Mouse (Mus musculus) embryonic facial prominence, embryonic 11.5 days (tissue): Measurements from ENCODE around the gene Flcn. TPM values are rescaled to one million over a fixed set of nuclear protein-coding genes. Genes with fewer than 3 reads are reported as not detected.

ENCODE experiments used
- ATAC-seq: fragments of 200-750 bp; cut with Nextera tagmentation; replicated peaks from 2 replicates; pipeline ENCODE4 v1.8.0; 2017; ENCODE audit warnings: low read depth; ENCODE audit not compliant: insufficient number of reproducible peaks, low FRiP score, low TSS enrichment
- DNase-seq: peaks from one replicate; pipeline ENCODE4 v3.0.0-alpha.2; 2015; ENCODE audit warnings: low spot score
- H3K27ac ChIP-seq: fragments of 300-500 bp; sonication (generic); replicated peaks from 2 replicates; pipeline ENCODE4 v1.5.1; 2014; ENCODE audit warnings: mild to moderate bottlenecking, low read depth, low read length, control low read depth
- H3K27me3 ChIP-seq: fragments of 300-500 bp; sonication (generic); 2 replicates; pipeline ENCODE4 v1.6.1; 2014; ENCODE audit warnings: mild to moderate bottlenecking, low read length, moderate library complexity, mixed read lengths; ENCODE audit not compliant: control insufficient read depth, insufficient read depth
- H3K36me3 ChIP-seq: fragments of 300-500 bp; sonication (generic); replicated peaks from 2 replicates; pipeline ENCODE4 v1.6.1; 2014; ENCODE audit warnings: low read depth, mild to moderate bottlenecking, low read length, moderate library complexity, mixed read lengths; ENCODE audit not compliant: control insufficient read depth, insufficient read depth
- H3K4me1 ChIP-seq: fragments of 300-500 bp; sonication (generic); 2 replicates; pipeline ENCODE4 v1.6.1; 2014; ENCODE audit warnings: low read length, mixed read lengths; ENCODE audit not compliant: control insufficient read depth, insufficient read depth
- H3K4me2 ChIP-seq: fragments of 300-500 bp; sonication (generic); 2 replicates; pipeline ENCODE4 v1.6.1; 2014; ENCODE audit warnings: low read depth, mild to moderate bottlenecking, control low read depth, low read length, moderate library complexity
- H3K4me3 ChIP-seq: fragments of 300-500 bp; sonication (generic); 2 replicates; pipeline ENCODE4 v1.5.1; 2014; ENCODE audit warnings: low read depth, low read length, control low read depth
- H3K9ac ChIP-seq: fragments of 300-500 bp; sonication (generic); replicated peaks from 2 replicates; pipeline ENCODE4 v1.6.1; 2014; ENCODE audit warnings: mild to moderate bottlenecking, control low read depth, low read length
- H3K9me3 ChIP-seq: fragments of 300-500 bp; sonication (generic); replicated peaks from 2 replicates; pipeline ENCODE4 v1.6.1; 2016; ENCODE audit warnings: mild to moderate bottlenecking, low read length, inconsistent platforms, mixed read lengths; ENCODE audit not compliant: control insufficient read depth
- WGBS: fragments of 180-500 bp; shearing (Covaris S2); extraction: QIAGEN DNeasy Blood & Tissue Kit; methylation state at CpG from one replicate; pipeline ENCODE4 v1.1.7; 2014; 5-methylcytosine and 5-hydroxymethylcytosine counted together
- polyA plus RNA-seq: library from polyadenylated mRNA; unstranded; fragments of >200 nt; fragmentation: Nextera tagmentation; extraction: Ambion mirVana; gene quantifications from 2 replicates; pipeline ENCODE4 v1.2.1, GENCODE M21; 2014

The Flcn gene
- polyA plus RNA-seq, 1 experiment from 2014 or later: 23.9 TPM

GRCm38 (mm10) chr11:59782091-59782590 is 27.7 kb downstream of the Flcn start:
- Histone ChIP-seq H3K4me2 (no peak overlapping the region), H3K27me3 (no peaks in the 10 kb centered on the region), H3K36me3 (no peaks in the 10 kb centered on the region), H3K4me1 (no peaks in the 10 kb centered on the region), H3K27ac (no peak overlapping the region), H3K4me3 (no peak overlapping the region), H3K9me3 (no peaks in the 10 kb centered on the region), H3K9ac (no peak overlapping the region)
- DNase-seq: no peak
- WGBS: 71% methylated on average over 7 of the region's 7 CpGs
- ATAC-seq: no peak

GRCm38 (mm10) chr11:59780241-59780640 is 29.6 kb downstream of the Flcn start:
- H3K4me1 ChIP-seq: no peaks in the 10 kb centered on the region
- no peaks in the 10 kb centered on the region; the same call in 1 of the 2 replicates for H3K36me3 ChIP-seq
- no peaks in the 10 kb centered on the region for H3K27me3 ChIP-seq
- ATAC-seq (no peak), DNase-seq (no peak)
- H3K4me3 ChIP-seq: no peak overlapping the region
- no peak overlapping the region for H3K9ac ChIP-seq
- H3K9me3 ChIP-seq: no peaks in the 10 kb centered on the region
- no peak overlapping the region for H3K27ac ChIP-seq
- 81% methylated on average over 4 of the region's 4 CpGs for WGBS
- H3K4me2 ChIP-seq: no peak overlapping the region

GRCm38 (mm10) chr11:59779406-59779805 is 30.4 kb downstream of the Flcn start:
- no peak overlapping the region for H3K4me2 ChIP-seq
- H3K9ac ChIP-seq: no peak overlapping the region
- 92% methylated on average over 4 of the region's 4 CpGs for WGBS
- no peaks in the 10 kb centered on the region; the same call in 1 of the 2 replicates for H3K36me3 ChIP-seq
- no peak overlapping the region for H3K27ac ChIP-seq
- DNase-seq: no peak
- no peaks in the 10 kb centered on the region for H3K4me1 ChIP-seq
- no peak overlapping the region for H3K4me3 ChIP-seq
- no peak for ATAC-seq
- H3K27me3 ChIP-seq: no peaks in the 10 kb centered on the region
- H3K9me3 ChIP-seq: no peaks in the 10 kb centered on the region

GRCm38 (mm10) chr11:59778874-59779223 is 31.0 kb downstream of the Flcn start:
- 78% methylated on average over 1 of the region's 1 CpGs for WGBS
- Histone ChIP-seq H3K4me3 (no peak overlapping the region), H3K9ac (no peak overlapping the region), H3K4me1 (no peaks in the 10 kb centered on the region), H3K27ac (no peak overlapping the region), H3K27me3 (no peaks in the 10 kb centered on the region), H3K36me3 (no peaks in the 10 kb centered on the region; the same call in 1 of the 2 replicates), H3K4me2 (no peak overlapping the region), H3K9me3 (no peaks in the 10 kb centered on the region)
- DNase-seq (no peak), ATAC-seq (no peak)

- no peaks in the 10 kb centered on the region; the same call in 1 of the 2 replicates for H3K36me3 ChIP-seq
- peak; percentile 44; the same call in 1 of the 2 replicates for ATAC-seq
- WGBS: 53% methylated on average over 9 of the region's 9 CpGs
These were observed 31.5 kb downstream of the Flcn start for GRCm38 (mm10) chr11:59778181-59778873.

GRCm38 (mm10) chr11:59777259-59777658 is 32.6 kb downstream of the Flcn start:
- Histone ChIP-seq H3K4me2 (no peak overlapping the region), H3K9ac (no peak overlapping the region), H3K27ac (no peak overlapping the region), H3K27me3 (no peaks in the 10 kb centered on the region), H3K4me3 (no peak overlapping the region), H3K36me3 (peaks cover under 1% of the 10 kb centered on the region), H3K4me1 (no peaks in the 10 kb centered on the region), H3K9me3 (no peaks in the 10 kb centered on the region)
- WGBS: 85% methylated on average over 5 of the region's 5 CpGs
- ATAC-seq (no peak), DNase-seq (no peak)

More at GRCm38 (mm10) chr11:59778181-59778873, 31.5 kb downstream of the Flcn start:
- no peak overlapping the region for H3K4me2 ChIP-seq
- no peaks in the 10 kb centered on the region for H3K27me3 ChIP-seq
- no peaks in the 10 kb centered on the region for H3K4me1 ChIP-seq
- no peak overlapping the region for H3K9ac ChIP-seq
- peak; percentile 75 for DNase-seq
- H3K4me3 ChIP-seq: no peak overlapping the region
- H3K27ac ChIP-seq: no peak overlapping the region
- no peaks in the 10 kb centered on the region for H3K9me3 ChIP-seq

GRCm38 (mm10) chr11:59775435-59776148 is 34.2 kb downstream of the Flcn start:
- Histone ChIP-seq H3K4me1 (no peaks in the 10 kb centered on the region), H3K4me3 (no peak overlapping the region), H3K27ac (no peak overlapping the region), H3K36me3 (peaks cover 4% of the 10 kb centered on the region), H3K9me3 (no peaks in the 10 kb centered on the region), H3K27me3 (no peaks in the 10 kb centered on the region), H3K9ac (no peak overlapping the region), H3K4me2 (no peak overlapping the region)
- WGBS: 88% methylated on average over 13 of the region's 13 CpGs
- ATAC-seq (no peak), DNase-seq (no peak)

- no peaks in the 10 kb centered on the region for H3K27me3 ChIP-seq
- no peak overlapping the region for H3K4me2 ChIP-seq
- H3K4me3 ChIP-seq: no peak overlapping the region
- H3K9ac ChIP-seq: no peak overlapping the region
- no peak for DNase-seq
- H3K4me1 ChIP-seq: no peaks in the 10 kb centered on the region
- H3K27ac ChIP-seq: no peak overlapping the region
- no peaks in the 10 kb centered on the region for H3K9me3 ChIP-seq
- H3K36me3 ChIP-seq: peaks cover 4% of the 10 kb centered on the region
- WGBS: 94% methylated on average over 4 of the region's 4 CpGs
- ATAC-seq: no peak
These were observed 35.3 kb downstream of the Flcn start for GRCm38 (mm10) chr11:59774522-59774921.
